Mouse (Mus musculus) embryo, embryonic 10 days (tissue): ENCODE results near the gene Hoxa13.

Experiments used
- DNase-seq: peaks from one replicate; pipeline ENCODE4 v3.0.0-alpha.2; 2015; ENCODE audit warnings: low spot score

Gene Hoxa13

DNA sequence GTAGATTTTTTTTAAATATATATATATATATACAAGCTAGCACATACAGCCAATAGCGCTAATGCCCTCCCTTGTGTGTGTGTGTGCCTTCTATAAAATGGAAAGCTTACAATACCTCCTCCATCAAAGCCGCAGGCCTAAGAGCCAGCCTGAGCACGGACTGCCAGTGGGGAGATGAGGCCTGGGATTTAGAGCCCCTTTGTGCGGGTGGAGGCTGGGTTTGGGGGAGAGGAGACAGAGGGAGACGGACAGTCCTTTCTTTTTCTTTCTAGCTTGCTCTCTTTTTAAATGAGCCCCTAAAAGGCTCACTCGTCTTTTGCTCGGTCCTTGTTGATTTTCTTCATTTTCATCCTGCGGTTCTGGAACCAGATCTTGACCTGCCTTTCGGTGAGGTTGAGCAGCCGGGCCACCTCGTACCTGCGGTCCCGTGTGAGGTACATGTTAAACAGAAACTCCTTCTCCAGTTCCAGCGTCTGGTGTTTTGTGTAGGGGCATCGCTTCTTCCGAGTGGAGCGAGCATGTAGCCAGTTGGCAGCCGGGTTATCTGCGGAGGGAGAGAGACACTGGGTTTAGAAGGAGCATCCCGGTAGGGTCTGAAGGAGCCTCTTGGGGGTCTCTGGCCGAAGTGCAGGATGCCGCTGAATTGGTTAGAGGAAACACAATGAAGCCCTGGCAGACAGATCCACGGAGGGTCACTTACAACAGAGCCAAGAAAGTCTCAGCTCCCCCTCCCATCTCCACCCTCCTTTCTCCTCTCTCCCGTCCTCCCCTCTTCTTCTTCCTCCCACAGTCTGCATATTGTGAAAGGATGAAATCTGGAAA lies 36.5 kb downstream of the Hoxa13 start:
- DNase-seq = no peak

DNA sequence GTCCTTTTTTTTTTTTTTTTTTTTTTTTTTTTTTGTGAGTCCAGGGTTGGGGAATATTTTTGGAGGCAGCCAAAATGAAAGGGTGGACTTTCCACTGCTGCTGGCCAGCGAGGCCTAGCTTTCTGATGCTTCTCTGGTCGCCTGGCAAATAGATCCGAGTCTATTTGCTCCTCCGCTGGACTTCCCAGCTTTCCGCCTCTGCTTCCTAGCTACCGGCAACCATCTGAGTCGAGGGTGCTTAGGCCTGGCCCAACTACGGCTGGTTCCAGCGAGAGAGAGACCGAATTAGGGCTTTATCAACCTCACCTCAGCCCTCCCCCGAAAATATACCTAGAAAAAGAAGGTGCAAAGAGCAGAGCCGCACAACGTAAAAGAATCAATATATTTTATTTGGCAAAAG lies 38.0 kb downstream of the Hoxa13 start:
- no peak for DNase-seq

DNA sequence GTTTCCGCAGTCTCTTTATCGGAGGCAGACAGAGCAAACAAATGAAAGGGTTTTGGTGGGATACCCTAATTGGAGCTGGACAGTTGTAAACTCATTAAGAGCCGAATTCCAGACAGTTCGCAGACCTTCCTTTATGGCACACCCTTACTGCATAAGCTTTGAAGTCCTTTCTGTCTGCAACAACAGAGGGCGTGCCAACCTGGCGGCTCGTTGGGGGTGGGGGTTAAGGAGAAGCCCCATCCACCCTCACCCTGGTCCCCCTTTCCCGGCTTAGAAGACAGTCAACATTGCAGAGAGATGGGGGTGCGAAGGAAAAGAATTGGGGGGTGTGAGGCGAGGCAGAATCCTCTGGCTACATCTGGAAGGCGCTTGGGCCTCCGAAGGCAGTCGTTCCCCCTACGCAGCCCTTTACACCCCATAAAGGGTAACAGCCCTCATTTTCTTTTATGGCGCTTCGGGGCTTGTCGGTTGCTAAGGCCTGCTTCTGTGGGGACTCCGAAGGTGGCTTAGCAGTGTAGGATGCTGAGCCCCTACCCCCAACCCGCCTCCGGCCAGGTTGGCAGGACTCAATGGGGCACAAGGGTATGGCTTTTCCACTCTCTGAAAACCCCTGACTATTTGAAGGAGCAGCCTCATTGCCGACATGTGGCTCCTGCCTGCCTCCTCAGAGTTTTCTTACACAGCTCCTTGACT lies 38.5 kb downstream of the Hoxa13 start:
- DNase-seq = no peak

DNA sequence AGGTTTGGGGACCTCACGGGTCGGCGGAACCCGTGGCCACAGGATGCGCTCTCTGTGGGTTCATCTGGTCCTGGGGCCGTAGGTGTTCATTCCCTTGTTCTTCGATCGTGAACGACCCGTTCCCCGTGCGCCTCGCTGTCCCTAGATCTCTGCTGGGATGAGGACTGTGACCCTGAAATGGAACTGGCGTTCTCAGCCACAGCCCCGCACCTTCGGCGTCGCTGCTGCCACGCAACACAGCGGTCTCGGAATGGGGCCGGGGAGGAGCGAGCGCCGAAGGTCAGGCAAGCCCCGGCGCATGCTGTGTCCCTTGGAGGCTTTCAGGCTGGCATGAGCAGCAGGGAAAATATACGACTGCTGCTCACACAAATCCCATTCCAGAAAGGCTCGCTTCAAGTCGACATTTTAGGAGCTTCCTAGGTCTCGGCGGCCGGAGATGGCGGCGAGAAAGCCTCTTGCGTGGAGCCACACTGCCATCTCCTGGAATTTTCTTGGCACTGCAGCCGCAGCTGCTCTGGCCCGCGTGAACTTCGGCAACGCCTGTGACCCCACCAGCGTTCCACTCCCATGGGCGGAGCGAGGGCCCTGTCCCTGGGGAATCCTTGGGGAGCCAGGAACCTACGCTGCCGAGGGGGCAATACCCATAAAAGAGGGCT lies 39.2 kb downstream of the Hoxa13 start, which contains the start of gene Hoxa7:
TSS of gene Hoxa7 (minus strand) at position 518 of the 656 bp plus-strand sequence.
- DNase-seq = peak; percentile 93

DNA sequence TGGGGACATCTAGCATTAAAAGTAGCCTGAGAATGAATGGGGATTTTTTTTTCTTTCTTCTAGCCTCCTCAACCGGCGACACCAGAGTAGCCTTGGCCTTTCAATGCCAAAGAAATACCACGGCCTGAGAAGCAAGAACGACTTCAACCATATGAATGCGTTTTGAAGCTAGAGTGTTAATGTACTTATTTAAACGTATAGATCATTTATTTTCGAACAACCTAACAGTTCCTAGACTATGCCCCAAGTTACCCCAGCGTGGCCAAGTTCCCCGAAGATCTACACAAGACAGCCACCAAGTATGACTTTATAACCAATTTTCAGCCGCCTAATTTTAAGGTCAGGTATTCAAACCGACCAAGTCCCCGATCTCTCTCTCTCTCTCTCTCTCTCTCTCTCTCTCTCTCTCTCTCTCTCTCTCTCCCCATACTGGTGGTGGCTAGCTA lies 39.8 kb downstream of the Hoxa13 start:
- no peak for DNase-seq

GRCm38 (mm10) chr6:52220003-52220864 lies 40.4 kb downstream of the Hoxa13 start:
- peak; percentile 48 for DNase-seq

- peak; percentile 64 for DNase-seq
Measured at GRCm38 (mm10) chr6:52219234-52219942, 41.3 kb downstream of the Hoxa13 start.

DNA sequence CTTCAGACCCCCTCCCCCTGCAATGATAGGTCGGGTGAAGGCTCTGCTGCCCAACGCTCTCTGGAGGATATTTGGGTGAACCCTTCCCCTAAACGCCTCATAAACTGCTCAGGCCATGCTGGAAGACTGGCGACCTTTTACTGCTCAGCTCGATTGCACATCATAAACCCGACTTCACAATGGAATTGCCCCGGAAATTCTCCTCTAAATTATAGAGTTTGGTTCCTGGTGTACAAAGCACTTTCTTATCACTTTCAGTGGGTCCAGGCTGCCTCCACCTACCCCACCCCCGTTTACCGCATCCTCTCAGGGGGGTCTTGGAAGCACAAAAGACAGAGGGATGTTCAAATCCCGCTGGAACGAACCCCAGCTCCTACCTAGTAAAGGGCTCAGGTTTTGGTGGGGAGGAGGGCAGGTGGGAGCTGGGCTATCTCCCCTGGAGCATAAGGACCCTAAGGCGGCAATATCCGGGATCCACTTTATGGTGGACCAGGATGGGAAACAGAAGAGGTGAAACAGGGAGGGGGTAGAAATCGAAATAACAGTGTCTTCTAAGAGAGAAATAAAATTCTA lies 42.0 kb downstream of the Hoxa13 start:
- peak; percentile 49 for DNase-seq

DNA sequence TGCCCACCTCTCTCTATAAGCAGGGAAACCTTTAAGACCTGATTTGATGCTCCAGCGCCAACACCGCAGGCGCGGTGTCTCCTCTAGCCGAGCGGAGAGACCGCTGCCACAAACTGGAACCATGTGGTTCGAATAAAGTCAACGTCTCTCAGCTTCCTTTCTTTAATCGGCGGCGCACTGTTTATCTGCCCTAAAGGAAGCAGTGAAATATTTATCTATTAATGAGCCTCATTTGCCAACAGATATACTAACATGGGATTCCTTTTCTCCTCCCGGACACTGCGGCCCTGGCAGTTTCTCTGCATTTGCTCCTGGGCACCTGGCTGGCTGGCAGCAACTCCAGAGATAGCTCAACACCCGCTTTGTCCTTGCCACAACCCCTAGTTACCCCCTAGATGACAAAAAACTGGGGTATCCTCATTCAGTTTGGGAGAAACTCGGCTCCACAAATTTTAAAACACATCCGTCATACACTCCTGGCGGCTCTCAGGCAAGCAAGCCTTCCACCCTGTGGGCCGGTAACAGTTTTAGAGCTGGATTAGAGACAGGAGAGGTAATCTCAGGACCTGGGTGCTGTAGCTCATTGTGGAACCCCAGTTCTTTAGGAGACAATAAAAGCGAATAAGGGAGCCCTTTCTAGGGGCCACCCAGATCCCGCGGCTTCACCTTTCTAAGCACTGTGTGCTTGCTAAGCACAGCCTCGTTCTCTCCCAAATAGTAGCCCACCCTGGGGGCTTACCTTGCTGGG lies 42.6 kb downstream of the Hoxa13 start:
- no peak for DNase-seq

DNA sequence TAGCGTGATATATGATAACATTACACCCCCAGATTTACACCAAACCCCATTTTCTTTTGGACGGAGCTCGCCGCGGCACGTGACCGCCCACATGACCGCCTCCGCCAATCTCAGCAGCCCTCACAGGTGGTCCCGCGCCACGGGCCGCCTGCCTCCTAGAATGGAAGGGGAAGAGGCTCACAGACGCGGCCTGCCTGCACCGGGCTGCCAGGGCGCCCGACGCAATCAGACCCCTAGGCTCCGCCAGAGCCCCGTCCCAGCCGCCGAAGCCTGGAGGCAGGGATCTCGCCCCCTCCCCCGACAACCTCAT lies 43.3 kb downstream of the Hoxa13 start:
- DNase-seq = peak; percentile 92

- peak; percentile 56 for DNase-seq
Measured at GRCm38 (mm10) chr6:52216691-52217458, 43.8 kb downstream of the Hoxa13 start.

GRCm38 (mm10) chr6:52215771-52216535 lies 44.7 kb downstream of the Hoxa13 start:
- DNase-seq = no peak

GRCm38 (mm10) chr6:52215070-52215469 lies 45.6 kb downstream of the Hoxa13 start:
- no peak for DNase-seq

GRCm38 (mm10) chr6:52214271-52214670 lies 46.4 kb downstream of the Hoxa13 start:
- no peak for DNase-seq

DNA sequence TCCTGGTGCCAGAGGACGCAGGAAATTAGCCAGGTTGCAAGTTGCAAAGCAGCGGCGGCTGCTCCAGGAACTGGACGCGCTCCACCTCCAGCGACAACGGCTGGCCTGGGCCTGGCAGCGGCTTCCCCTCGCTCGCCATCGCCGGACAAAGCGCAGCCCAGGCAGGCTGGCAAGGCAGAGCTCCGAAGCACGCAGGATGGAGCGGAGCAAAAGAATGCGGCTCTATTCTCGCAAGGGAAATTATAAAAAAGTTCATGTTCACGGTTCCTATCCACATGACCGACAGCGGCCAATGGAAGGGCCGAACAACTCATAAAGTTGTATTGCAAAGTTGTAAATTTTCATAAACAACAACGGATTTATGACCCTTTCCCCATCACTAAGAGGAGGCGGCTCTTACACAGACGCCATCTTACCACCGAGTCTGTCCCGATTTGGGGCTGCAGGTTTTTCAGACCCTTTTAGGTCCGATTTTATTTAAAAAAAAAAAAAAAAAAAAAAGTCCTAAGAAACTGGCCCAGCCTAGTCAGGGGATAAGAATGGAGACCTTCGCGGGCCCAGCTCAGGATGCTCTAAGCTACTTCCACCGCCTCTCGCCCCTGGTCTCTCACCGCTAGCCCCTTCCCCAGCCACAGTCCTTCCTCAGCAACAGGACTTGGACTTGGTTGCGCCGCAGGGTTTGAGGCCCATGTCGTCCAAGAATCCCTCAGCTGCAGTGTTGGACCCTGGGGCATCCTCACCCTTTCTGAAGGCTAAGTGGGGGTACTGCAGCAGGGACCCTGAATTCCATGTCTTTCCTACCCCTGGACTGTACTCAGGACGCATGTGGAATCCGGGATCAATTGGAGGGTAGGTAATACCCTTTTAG lies 47.3 kb downstream of the Hoxa13 start, which contains the start of the genes Hoxa3 and Gm28308:
TSS of gene Hoxa3 (minus strand) at position 218 of the 868 bp plus-strand sequence.
TSS of gene Gm28308 (minus strand) at position 221 of the 868 bp plus-strand sequence.
- no peak for DNase-seq

GRCm38 (mm10) chr6:52212556-52213118 lies 48.0 kb downstream of the Hoxa13 start:
- no peak for DNase-seq

- no peak for DNase-seq
Measured at GRCm38 (mm10) chr6:52211961-52212360, 48.7 kb downstream of the Hoxa13 start.
